Mouse (Mus musculus) liver, embryonic 11.5 days (tissue): ENCODE measurements around the gene Tepsin. TPM values are rescaled to one million over a fixed set of nuclear protein-coding genes. Genes with fewer than 3 reads are reported as not detected.

Source experiments
- ATAC-seq: fragments of 200-750 bp; cut with Nextera tagmentation; replicated peaks from 2 replicates; pipeline ENCODE4 v1.8.0; 2017; ENCODE audit warnings: moderate number of reproducible peaks, mild to moderate bottlenecking, moderate TSS enrichment, moderate library complexity; ENCODE audit not compliant: low FRiP score
- DNase-seq: peaks from one replicate; pipeline ENCODE4 v3.0.0-alpha.2; 2017; ENCODE audit warnings: low spot score
- H3K27ac ChIP-seq: fragments of 300-500 bp; sonication (generic); 2 replicates; pipeline ENCODE4 v1.5.1; 2014; ENCODE audit warnings: mild to moderate bottlenecking, low read depth, low read length, control low read depth
- H3K27me3 ChIP-seq: fragments of 300-500 bp; sonication (generic); replicated peaks from 2 replicates; pipeline ENCODE4 v1.6.1; 2014; ENCODE audit warnings: low read length, mixed read lengths; ENCODE audit not compliant: control insufficient read depth, insufficient read depth
- H3K36me3 ChIP-seq: fragments of 300-500 bp; sonication (generic); 2 replicates; pipeline ENCODE4 v1.6.1; 2014; ENCODE audit warnings: mild to moderate bottlenecking, low read length, moderate library complexity, mixed read lengths; ENCODE audit not compliant: control insufficient read depth, insufficient read depth
- H3K4me1 ChIP-seq: fragments of 300-500 bp; sonication (generic); replicated peaks from 2 replicates; pipeline ENCODE4 v1.6.1; 2014; ENCODE audit warnings: low read length, mixed read lengths; ENCODE audit not compliant: control insufficient read depth, insufficient read depth
- H3K4me2 ChIP-seq: fragments of 300-500 bp; sonication (generic); 2 replicates; pipeline ENCODE4 v1.6.1; 2014; ENCODE audit warnings: mild to moderate bottlenecking, control low read depth, moderate library complexity
- H3K4me3 ChIP-seq: fragments of 300-500 bp; sonication (generic); 2 replicates; pipeline ENCODE4 v1.5.1; 2014; ENCODE audit warnings: low read depth, low read length, control low read depth
- H3K9ac ChIP-seq: fragments of 300-500 bp; sonication (generic); 2 replicates; pipeline ENCODE4 v1.6.1; 2014; ENCODE audit warnings: low read depth, low read length, control low read depth
- H3K9me3 ChIP-seq: fragments of 300-500 bp; sonication (generic); 2 replicates; pipeline ENCODE4 v1.6.1; 2016; ENCODE audit warnings: low read length, inconsistent platforms, mixed read lengths; ENCODE audit not compliant: control insufficient read depth
- WGBS: fragments of 180-500 bp; shearing (Covaris S2); extraction: QIAGEN DNeasy Blood & Tissue Kit; methylation state at CpG from one replicate; pipeline ENCODE4 v1.1.7; 2014; 5-methylcytosine and 5-hydroxymethylcytosine counted together
- polyA plus RNA-seq: library from polyadenylated mRNA; unstranded; fragments of >200 nt; fragmentation: Nextera tagmentation; extraction: Ambion mirVana; gene quantifications from 2 replicates; pipeline ENCODE4 v1.2.1, GENCODE M21; 2014

Gene Tepsin
- polyA plus RNA-seq, 1 experiment from 2014 or later = 19.5 TPM

- H3K4me2 ChIP-seq = peak overlapping the region; percentile 29; the same call in 1 of the 2 replicates
- no peaks in the 10 kb centered on the region for H3K9me3 ChIP-seq
- peaks cover 8% of the 10 kb centered on the region for H3K4me1 ChIP-seq
- no peak overlapping the region for H3K4me3 ChIP-seq
- no peaks in the 10 kb centered on the region for H3K36me3 ChIP-seq
- DNase-seq (no peak), ATAC-seq (no peak)
- H3K9ac ChIP-seq = no peak overlapping the region
- 4% methylated on average over 23 of the region's 23 CpGs for WGBS
- peaks cover 47% of the 10 kb centered on the region for H3K27me3 ChIP-seq
- H3K27ac ChIP-seq = no peak overlapping the region
Observed at GRCm38 (mm10) chr11:120048252-120048556, 50.3 kb downstream of the Tepsin start.

DNA sequence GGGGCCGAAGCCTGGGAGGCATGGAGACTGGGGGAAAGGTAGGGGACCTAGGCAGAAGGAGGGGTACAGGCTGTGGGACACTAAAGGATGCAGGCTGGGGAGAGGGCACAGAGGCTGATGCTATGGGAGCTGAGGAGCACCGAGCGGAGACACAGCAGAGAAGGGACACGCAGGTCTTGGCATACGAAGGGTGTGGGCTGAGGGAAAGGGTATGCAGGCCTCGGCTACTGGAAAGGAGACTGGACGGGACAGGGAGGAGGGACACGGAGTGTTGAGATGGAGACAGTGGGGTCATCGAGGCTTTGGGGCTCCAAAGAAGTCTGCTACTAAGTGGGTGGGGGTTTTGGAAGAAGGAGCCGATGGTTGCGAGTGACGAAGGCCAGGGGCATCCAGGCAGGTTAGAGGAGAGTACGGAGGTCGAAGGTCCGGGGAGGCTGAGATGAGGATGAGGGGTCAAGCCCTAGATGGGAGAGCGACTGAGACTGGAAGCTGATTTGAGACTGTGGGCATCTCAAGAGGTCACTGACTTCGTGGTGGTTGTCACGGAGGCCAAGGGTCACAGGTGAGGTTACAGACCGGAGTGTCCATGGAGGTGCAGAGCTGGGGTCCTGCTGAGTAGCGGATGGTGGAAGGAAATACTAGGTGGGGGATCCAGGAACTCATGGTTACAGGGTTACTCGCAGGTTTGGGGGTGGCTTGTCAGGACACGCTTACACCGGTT, 50.8 kb downstream of the Tepsin start:
- Histone ChIP-seq H3K36me3 (no peaks in the 10 kb centered on the region), H3K27me3 (peaks cover 47% of the 10 kb centered on the region), H3K27ac (no peak overlapping the region), H3K4me1 (peaks cover 8% of the 10 kb centered on the region), H3K4me3 (peak overlapping the region; percentile 48), H3K9me3 (no peaks in the 10 kb centered on the region), H3K4me2 (peak overlapping the region; percentile 72), H3K9ac (no peak overlapping the region)
- DNase-seq = no peak
- 16% methylated on average over 23 of the region's 23 CpGs for WGBS
- ATAC-seq = no peak

DNA sequence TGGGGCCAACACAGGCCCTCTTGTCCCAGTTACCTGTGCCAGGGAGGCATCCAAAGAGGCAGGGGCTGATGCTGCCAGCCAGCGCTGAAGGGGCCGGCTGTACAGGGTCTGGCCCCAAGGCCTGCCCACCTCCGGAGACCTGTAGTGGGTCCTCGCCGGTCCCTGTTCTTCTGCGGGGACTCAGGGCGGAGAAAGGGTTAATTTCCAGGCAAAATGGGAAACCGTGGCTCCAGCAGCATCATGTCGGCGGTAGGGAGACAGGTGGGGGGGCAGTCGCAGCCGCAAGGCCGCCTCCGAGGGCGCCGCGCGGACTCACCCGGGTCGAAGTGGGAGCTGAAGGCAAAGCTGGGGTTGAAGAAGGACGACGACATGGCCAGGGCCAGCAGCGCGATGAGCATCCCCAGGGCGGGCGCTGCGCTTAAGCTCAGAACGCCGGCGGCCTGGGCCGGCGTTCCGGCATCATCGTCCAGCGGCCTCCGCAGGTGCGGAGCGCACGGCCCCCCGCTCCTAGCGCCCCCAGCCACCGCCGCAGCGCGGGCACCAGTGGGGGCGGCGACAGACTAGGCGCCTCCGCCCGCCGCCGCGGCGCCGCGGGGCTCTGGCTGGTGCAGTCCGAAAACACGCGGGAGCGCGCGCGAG, 51.9 kb downstream of the Tepsin start, which contains the start of gene Aatk:
Gene Aatk (minus strand): TSS at position 615 of the 639 bp plus-strand sequence.
- no peak within 1 kb of the TSS for H3K27ac ChIP-seq
- H3K4me3 ChIP-seq = peak within 1 kb of the TSS; percentile 48
- no peaks in the 10 kb centered on the region for H3K9me3 ChIP-seq
- no peak for ATAC-seq
- H3K9ac ChIP-seq = no peak within 1 kb of the TSS
- 2% methylated on average over 59 of the region's 63 CpGs for WGBS
- H3K27me3 ChIP-seq = peaks cover 47% of the 10 kb centered on the region
- peak within 1 kb of the TSS; percentile 72 for H3K4me2 ChIP-seq
- DNase-seq = no peak
- H3K4me1 ChIP-seq = peaks cover 16% of the 10 kb centered on the region
- H3K36me3 ChIP-seq = no peaks in the 10 kb centered on the region

DNA sequence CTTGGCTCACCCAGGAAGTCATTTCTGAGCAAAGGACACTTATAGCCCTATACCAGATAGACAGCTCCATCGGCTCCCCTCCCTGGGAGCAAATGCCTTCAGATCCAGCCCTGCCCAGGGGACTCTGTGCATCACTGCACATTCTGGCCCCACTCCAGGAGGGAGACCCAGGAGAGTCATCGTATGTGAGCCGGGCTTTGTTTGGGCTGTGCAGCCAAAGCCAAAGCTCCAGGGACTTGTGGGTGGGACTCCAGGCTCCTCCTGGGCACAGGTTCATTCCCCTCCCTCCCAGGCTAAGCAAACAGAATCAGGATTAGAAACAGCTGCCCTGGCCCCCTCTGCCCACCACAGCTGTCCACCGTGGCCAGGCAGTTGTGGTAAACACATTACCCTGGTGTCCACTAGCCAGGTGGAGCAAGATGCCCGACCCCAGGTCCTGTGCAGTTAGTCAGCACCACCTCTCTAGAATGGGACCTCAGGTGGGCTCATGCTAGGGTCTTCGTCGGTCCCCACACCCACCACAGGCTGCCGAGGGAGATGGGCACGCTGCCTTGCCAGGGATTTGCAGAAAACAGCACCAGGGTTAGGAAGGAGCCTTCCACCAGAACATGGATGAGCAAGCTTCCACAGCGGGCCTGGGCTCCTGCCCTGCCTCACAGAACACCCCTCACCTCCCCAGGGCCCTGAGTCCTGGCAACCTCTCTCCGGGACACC, 52.5 kb downstream of the Tepsin start:
- DNase-seq (no peak), ATAC-seq (no peak)
- H3K9me3 ChIP-seq = no peaks in the 10 kb centered on the region
- peaks cover 47% of the 10 kb centered on the region for H3K27me3 ChIP-seq
- H3K27ac ChIP-seq = no peak overlapping the region
- WGBS = 59% methylated on average over 11 of the region's 11 CpGs
- no peaks in the 10 kb centered on the region for H3K36me3 ChIP-seq
- peaks cover 20% of the 10 kb centered on the region for H3K4me1 ChIP-seq
- H3K4me3 ChIP-seq = peak overlapping the region; percentile 48; the same call in 1 of the 2 replicates
- H3K4me2 ChIP-seq = peak overlapping the region; percentile 72
- H3K9ac ChIP-seq = no peak overlapping the region

DNA sequence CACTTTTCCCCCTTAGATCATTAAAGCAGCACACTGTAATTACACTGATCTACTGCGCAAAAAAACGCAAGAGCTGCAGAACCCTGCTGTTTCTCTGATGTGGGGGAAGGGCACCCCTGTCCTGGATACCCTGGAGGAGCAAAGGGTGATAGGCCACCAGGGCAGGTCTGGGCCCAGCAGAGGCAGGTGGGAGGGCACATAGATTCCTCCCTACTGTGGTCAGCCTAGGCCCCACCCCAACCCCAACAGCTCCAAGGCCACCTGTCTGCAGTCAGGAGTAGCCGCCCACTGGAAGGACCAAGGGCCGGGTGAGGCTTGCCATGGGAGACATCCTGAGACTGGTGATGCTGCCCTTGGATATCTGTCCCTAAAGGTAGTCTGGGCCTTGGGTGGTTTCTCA, 53.2 kb downstream of the Tepsin start:
- H3K9ac ChIP-seq = no peak overlapping the region
- no peak overlapping the region for H3K27ac ChIP-seq
- H3K9me3 ChIP-seq = no peaks in the 10 kb centered on the region
- H3K36me3 ChIP-seq = no peaks in the 10 kb centered on the region
- DNase-seq (no peak), ATAC-seq (no peak)
- H3K4me2 ChIP-seq = no peak overlapping the region
- H3K27me3 ChIP-seq = peaks cover 47% of the 10 kb centered on the region
- 72% methylated on average over 4 of the region's 4 CpGs for whole genome bisulfite sequencing
- peaks cover 20% of the 10 kb centered on the region for H3K4me1 ChIP-seq
- no peak overlapping the region for H3K4me3 ChIP-seq

GRCm38 (mm10) chr11:120042141-120042838, 56.2 kb downstream of the Tepsin start:
- H3K9me3 ChIP-seq = no peaks in the 10 kb centered on the region
- H3K27ac ChIP-seq = peak overlapping the region; percentile 71
- peaks cover 23% of the 10 kb centered on the region for H3K27me3 ChIP-seq
- peaks cover 20% of the 10 kb centered on the region for H3K4me1 ChIP-seq
- DNase-seq (no peak), ATAC-seq (no peak)
- WGBS = 51% methylated on average over 7 of the region's 7 CpGs
- H3K4me3 ChIP-seq = no peak overlapping the region
- no peaks in the 10 kb centered on the region for H3K36me3 ChIP-seq
- no peak overlapping the region for H3K9ac ChIP-seq
- peak overlapping the region; percentile 25; the same call in 1 of the 2 replicates for H3K4me2 ChIP-seq

DNA sequence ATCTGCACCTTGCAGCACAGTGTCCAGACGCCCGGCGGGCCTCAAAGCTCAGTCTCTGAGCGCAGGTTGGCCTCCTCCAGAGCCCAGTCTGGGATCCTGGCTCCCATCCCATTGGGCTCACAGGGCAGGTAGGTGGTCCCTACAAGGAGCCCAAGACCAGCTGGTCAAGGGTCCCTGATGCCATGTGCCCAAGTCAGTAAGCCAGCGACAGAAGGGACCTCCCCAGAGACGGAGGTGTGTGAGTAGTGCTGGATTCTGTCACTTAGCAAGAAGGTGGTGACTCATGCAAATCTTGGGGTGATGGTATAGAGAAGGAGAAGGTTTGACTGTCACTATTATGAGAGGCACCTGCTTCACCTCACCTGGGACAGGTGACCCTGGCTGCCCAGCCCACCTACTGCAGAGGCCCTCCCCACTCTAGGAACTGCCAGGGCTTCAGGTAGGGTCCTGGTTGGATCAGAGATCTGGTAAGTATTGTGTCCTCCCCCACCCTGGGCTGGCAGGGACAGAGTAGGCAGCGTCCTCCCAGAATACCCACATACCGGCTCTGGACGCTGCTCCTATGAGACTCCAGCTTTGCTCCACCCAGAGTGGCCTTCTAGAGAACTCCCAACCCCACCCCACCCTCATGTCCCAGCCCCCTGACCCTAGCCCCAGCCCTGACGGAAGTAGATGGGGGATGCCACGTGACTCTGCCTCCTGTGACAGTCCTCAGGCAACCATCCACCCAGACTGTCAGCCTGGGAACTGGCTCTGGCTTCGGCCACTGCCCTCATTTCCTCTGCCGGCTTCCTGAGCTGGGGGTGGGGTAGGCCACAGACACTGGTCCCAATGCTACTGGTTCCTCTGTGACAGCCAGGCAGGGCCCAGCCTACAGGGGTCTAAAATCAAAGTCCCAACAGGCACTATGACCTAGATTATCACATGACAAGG, 57.1 kb downstream of the Tepsin start:
- no peaks in the 10 kb centered on the region for H3K9me3 ChIP-seq
- H3K36me3 ChIP-seq = no peaks in the 10 kb centered on the region
- peak overlapping the region; percentile 31; the same call in 1 of the 2 replicates for H3K4me2 ChIP-seq
- H3K9ac ChIP-seq = no peak overlapping the region
- H3K27ac ChIP-seq = peak overlapping the region; percentile 71
- 45% methylated on average over 13 of the region's 13 CpGs for WGBS
- peaks cover 17% of the 10 kb centered on the region for H3K4me1 ChIP-seq
- no peak for DNase-seq
- 0 out of 2 replicates have a peak overlapping the region, but pooled peaks have one; percentile 20 for H3K4me3 ChIP-seq
- peaks cover 15% of the 10 kb centered on the region for H3K27me3 ChIP-seq
- peak; percentile 67 for ATAC-seq
